16 mouse cellular contexts compared by ENCODE assay signal in genomic region chr7:139191619-139192018, GRCm38 (mm10). TPM values are rescaled to one million over a fixed set of nuclear protein-coding genes. Genes with fewer than 3 reads are reported as not detected.
DNase-seq lines count a peak whose midpoint lies in the region; ATAC-seq and TF ChIP-seq lines count a peak whose summit lies in the region.
"Had no signal": no experiment of that assay in that cellular context is flagged by ENCODE, and none has a peak within 500 bp of the region (broad histone marks: within the 10 kb centered on the region; RNA-seq: fewer than 3 reads in every experiment).

No protein-coding gene starts in this region.

- H3K9ac ChIP-seq in kidney, postnatal 0 days (ENCODE audit: low read depth, low read length) = no peak overlapping the region
- H3K9ac ChIP-seq: embryonic facial prominence, embryonic 15.5 days; forebrain, embryonic 13.5 days; heart, embryonic 13.5 days had no signal

- no peak overlapping the region for H3K4me2 ChIP-seq in kidney, postnatal 0 days (ENCODE audit: low read length)
- H3K4me2 ChIP-seq: embryonic facial prominence, embryonic 15.5 days; forebrain, embryonic 13.5 days; heart, embryonic 13.5 days had no signal

- H3K27ac ChIP-seq in cerebellum, adult 2 months (ENCODE audit: insufficient read depth, low read length) = no peak overlapping the region
- no peak overlapping the region for H3K27ac ChIP-seq in kidney, postnatal 0 days
- H3K27ac ChIP-seq in cortical plate, adult 2 months (ENCODE audit: insufficient read depth, low read length) = no peak overlapping the region
- H3K27ac ChIP-seq: embryonic facial prominence, embryonic 15.5 days; forebrain, embryonic 13.5 days; heart, embryonic 13.5 days; hindbrain, embryonic 10.5 days had no signal

- no peak for ATAC-seq in cerebellum, adult (ENCODE audit: insufficient number of reproducible peaks, low FRiP score, low TSS enrichment)
- no peak for ATAC-seq in kidney, postnatal 0 days (replicated peaks; ENCODE audit: low FRiP score, low read depth)
- ATAC-seq: forebrain, embryonic 13.5 days had no signal

- no peak for TF ChIP-seq POLR2A in cerebellum, adult 2 months (IDR thresholded peaks at IDR 0.05; ENCODE audit: borderline replicate concordance, insufficient read depth, low read length)
- TF ChIP-seq POLR2A in cortical plate, adult 2 months (IDR thresholded peaks at IDR 0.05; ENCODE audit: extremely low read depth, insufficient read depth, low read length) = no peak

- no peak overlapping the region for H3K4me3 ChIP-seq in cerebellum, adult 2 months (replicated peaks; ENCODE audit: insufficient read depth, low read depth, low read length)
- H3K4me3 ChIP-seq in kidney, postnatal 0 days (replicated peaks; ENCODE audit: low read depth, low read length) = no peak overlapping the region
- H3K4me3 ChIP-seq in cortical plate, adult 2 months (ENCODE audit: insufficient read depth, low read length) = no peak overlapping the region
- H3K4me3 ChIP-seq: embryonic facial prominence, embryonic 15.5 days; forebrain, embryonic 13.5 days; heart, embryonic 13.5 days; hindbrain, embryonic 10.5 days had no signal

- 74% methylated on average over 6 of the region's 6 CpGs for WGBS in cerebellum, adult 2 months
- 70% methylated on average over 6 of the region's 6 CpGs for whole genome bisulfite sequencing in kidney, postnatal 0 days

- H3K36me3 ChIP-seq in kidney, postnatal 0 days (ENCODE audit: insufficient read depth, low read length) = no peaks in the 10 kb centered on the region
- H3K36me3 ChIP-seq: embryonic facial prominence, embryonic 15.5 days; G1E; heart, embryonic 13.5 days; hindbrain, embryonic 10.5 days had no signal

- H3K27me3 ChIP-seq in cerebellum, adult 2 months (ENCODE audit: control insufficient read depth, insufficient read depth, low read length) = no peaks in the 10 kb centered on the region
- H3K27me3 ChIP-seq in kidney, postnatal 0 days (ENCODE audit: insufficient read depth, low read length) = 0 out of 2 replicates have a peak, but pooled peaks cover 9% of the 10 kb centered on the region

- no peak for DNase-seq in cerebellum, adult 2 months
- DNase-seq in kidney, postnatal 0 days (ENCODE audit: low spot score) = no peak
- no peak for DNase-seq in kidney, postnatal 10 days
- DNase-seq in testis, postnatal 10 days (ENCODE audit: low spot score) = peak; percentile 43
- no peak for DNase-seq in testis, postnatal 14 days (ENCODE audit: low spot score)
- DNase-seq in spleen, postnatal 10 days (ENCODE audit: low spot score in 2 of 2) = no peak
- DNase-seq: adrenal gland, postnatal 25 days; kidney, adult 18-20 months; lung, adult 18-20 months had no signal

- no peaks in the 10 kb centered on the region for H3K9me3 ChIP-seq in kidney, postnatal 0 days (replicated peaks; ENCODE audit: low read length)
- H3K9me3 ChIP-seq: embryonic facial prominence, embryonic 15.5 days; forebrain, embryonic 13.5 days had no signal

- TF ChIP-seq CTCF in cerebellum, adult 2 months (IDR thresholded peaks at IDR 0.05; ENCODE audit: borderline replicate concordance, insufficient read depth, low read depth, low read length) = peak; percentile 14; the same call in 1 of the 2 replicates
- peak; percentile 43 for TF ChIP-seq CTCF in kidney, postnatal 0 days (IDR thresholded peaks at IDR 0.05; ENCODE audit: low read depth)
- TF ChIP-seq CTCF in cortical plate, adult 2 months (IDR thresholded peaks at IDR 0.05; ENCODE audit: extremely low read depth, insufficient read depth, low read length) = 0 out of 2 replicates have a peak, but pooled peaks have one; percentile 18

- no peaks in the 10 kb centered on the region for H3K4me1 ChIP-seq in cerebellum, adult 2 months (ENCODE audit: control insufficient read depth, insufficient read depth, low read length)
- 0 out of 2 replicates have a peak, but pooled peaks cover 5% of the 10 kb centered on the region for H3K4me1 ChIP-seq in kidney, postnatal 0 days (replicated peaks; ENCODE audit: insufficient read depth, low read length)
- H3K4me1 ChIP-seq in cortical plate, adult 2 months (ENCODE audit: control insufficient read depth, insufficient read depth, low read length) = peaks cover 2% of the 10 kb centered on the region

RNA-seq across cellular contexts. Expression of gene Lrrc27, which starts 21.2 kb away (rescaled TPM):
- polyA plus RNA-seq in cerebellum, adult 2 months (2012; rRNA removed) = 12.2 and 14.3 TPM in 2 replicates
- polyA plus RNA-seq in kidney, postnatal 0 days (2015; fragmentation: Nextera tagmentation; extraction: Ambion mirVana) = 2.1 and 4.1 TPM in 2 replicates
- polyA plus RNA-seq in cortical plate, adult 2 months (2012; rRNA removed) = 11.0 and 12.9 TPM in 2 replicates
- polyA plus RNA-seq: G1E had no signal

RNA-seq across cellular contexts. Expression of gene Stk32c, which starts 21.5 kb away (rescaled TPM):
- polyA plus RNA-seq in cerebellum, adult 2 months (2012; rRNA removed) = 17.4 and 22.6 TPM in 2 replicates
- polyA plus RNA-seq in kidney, postnatal 0 days (2015; fragmentation: Nextera tagmentation; extraction: Ambion mirVana) = 0.19 and 0.25 TPM in 2 replicates
- 140 and 154 TPM in 2 replicates for polyA plus RNA-seq in cortical plate, adult 2 months (2012; rRNA removed)
- polyA plus RNA-seq: G1E had no signal

RNA-seq across cellular contexts. Expression of gene Pwwp2b, which starts 56.7 kb away (rescaled TPM):
- 8.9 and 9.9 TPM in 2 replicates for polyA plus RNA-seq in cerebellum, adult 2 months (2012; rRNA removed)
- 9.4 and 10.2 TPM in 2 replicates for polyA plus RNA-seq in kidney, postnatal 0 days (2015; fragmentation: Nextera tagmentation; extraction: Ambion mirVana)
- polyA plus RNA-seq in cortical plate, adult 2 months (2012; rRNA removed) = 10.5 and 10.9 TPM in 2 replicates

Comparison
In these comparisons a context has a peak if more than half of its experiments do, and no peak if none do; other contexts are left out.
1. RNA of gene Stk32c, which starts 21.5 kb away (polyA plus RNA-seq): 140 to 154 TPM in cortical plate, adult 2 months and 17.4 to 22.6 TPM in cerebellum, adult 2 months; 0.19 to 0.25 TPM in kidney, postnatal 0 days; every median in the first group is over 10 times any median in the second.
2. Peak in every context shown above with its lines, with median percentiles within 50 percentile points of each other: CTCF ChIP-seq.